Mouse (Mus musculus) hindbrain, postnatal 0 days (tissue): Measurements from ENCODE around the gene Fkbp9. TPM values are rescaled to one million over a fixed set of nuclear protein-coding genes. Genes with fewer than 3 reads are reported as not detected.

ENCODE experiments used
- ATAC-seq: fragments of 200-750 bp; cut with Nextera tagmentation; 2 replicates; pipeline ENCODE4 v1.8.0; 2017; ENCODE audit warnings: mild to moderate bottlenecking, moderate TSS enrichment, moderate library complexity
- DNase-seq: peaks from one replicate; pipeline ENCODE4 v3.0.0-alpha.2; 2015; ENCODE audit warnings: low spot score
- H3K27ac ChIP-seq: fragments of 300-500 bp; sonication (generic); 2 replicates; pipeline ENCODE4 v1.5.1; 2014; ENCODE audit warnings: mild to moderate bottlenecking
- H3K27me3 ChIP-seq: fragments of 300-500 bp; sonication (generic); 2 replicates; pipeline ENCODE4 v1.6.1; 2014; ENCODE audit warnings: low read length, mixed read lengths; ENCODE audit not compliant: insufficient read depth
- H3K36me3 ChIP-seq: fragments of 300-500 bp; sonication (generic); 2 replicates; pipeline ENCODE4 v1.6.1; 2014; ENCODE audit warnings: low read length, mixed read lengths; ENCODE audit not compliant: insufficient read depth
- H3K4me1 ChIP-seq: fragments of 300-500 bp; sonication (generic); 2 replicates; pipeline ENCODE4 v1.6.1; 2014; ENCODE audit warnings: antibody characterized with exemption, low read length, mixed read lengths; ENCODE audit not compliant: insufficient read depth
- H3K4me2 ChIP-seq: fragments of 300-500 bp; sonication (generic); 2 replicates; pipeline ENCODE4 v1.6.1; 2014; ENCODE audit warnings: low read depth, mild to moderate bottlenecking, low read length, moderate library complexity, mixed read lengths
- H3K4me3 ChIP-seq: fragments of 300-500 bp; sonication (generic); 2 replicates; pipeline ENCODE4 v1.5.1; 2014; ENCODE audit warnings: low read length
- H3K9ac ChIP-seq: fragments of 300-500 bp; sonication (generic); replicated peaks from 2 replicates; pipeline ENCODE4 v1.6.1; 2014; ENCODE audit warnings: mild to moderate bottlenecking, low read length, moderate library complexity, mixed read lengths
- H3K9me3 ChIP-seq: fragments of 300-500 bp; sonication (generic); 2 replicates; pipeline ENCODE4 v1.6.1; 2016; ENCODE audit warnings: low read length, mixed read lengths
- CTCF ChIP-seq: IDR thresholded peaks from 2 replicates; pipeline ENCODE4 v1.5.1; 2016; ENCODE audit warnings: antibody characterized with exemption, control low read depth, low read depth
- WGBS: fragments of 180-500 bp; shearing (Covaris S2); extraction: QIAGEN DNeasy Blood & Tissue Kit; methylation state at CpG from one replicate; pipeline ENCODE4 v1.1.7; 2014; 5-methylcytosine and 5-hydroxymethylcytosine counted together
- polyA plus RNA-seq: library from polyadenylated mRNA; unstranded; fragments of >200 nt; fragmentation: Nextera tagmentation; extraction: Ambion mirVana; gene quantifications from 2 replicates; pipeline ENCODE4 v1.2.1, GENCODE M21; 2015
- total RNA-seq: library from RNA; depleted of rRNA; stranded (reverse); fragments of >200 nt; gene quantifications from 2 replicates; pipeline ENCODE4 v1.2.3, GENCODE M21; 2014

Gene Fkbp9
- total and polyA plus RNA-seq, 2 experiments from 2014 or later: 44.7 to 54.8 TPM

- H3K4me3 ChIP-seq: no peak overlapping the region
- ATAC-seq: no peak
- H3K9ac ChIP-seq: no peak overlapping the region
- TF ChIP-seq CTCF: no peak
- WGBS: 90% methylated on average over 2 of the region's 2 CpGs
- no peaks in the 10 kb centered on the region for H3K36me3 ChIP-seq
- H3K4me2 ChIP-seq: no peak overlapping the region
- no peak for DNase-seq
- no peaks in the 10 kb centered on the region for H3K9me3 ChIP-seq
- H3K4me1 ChIP-seq: no peaks in the 10 kb centered on the region
- H3K27ac ChIP-seq: no peak overlapping the region
- H3K27me3 ChIP-seq: no peaks in the 10 kb centered on the region
These were observed 76.5 kb downstream of the Fkbp9 start for GRCm38 (mm10) chr6:56908397-56908796.

GRCm38 (mm10) chr6:56908912-56909311, 77.1 kb downstream of the Fkbp9 start:
- Histone ChIP-seq H3K27me3 (no peaks in the 10 kb centered on the region), H3K4me1 (no peaks in the 10 kb centered on the region), H3K9me3 (no peaks in the 10 kb centered on the region), H3K9ac (no peak overlapping the region), H3K36me3 (no peaks in the 10 kb centered on the region), H3K4me3 (no peak overlapping the region), H3K4me2 (no peak overlapping the region), H3K27ac (no peak overlapping the region)
- DNase-seq (peak; percentile 66), ATAC-seq (0 out of 2 replicates have a peak, but pooled peaks have one; percentile 70)
- peak; percentile 78 for TF ChIP-seq CTCF
- WGBS: 17% methylated on average over 4 of the region's 4 CpGs

- H3K27ac ChIP-seq: no peak overlapping the region
- no peak for ATAC-seq
- 85% methylated on average over 2 of the region's 2 CpGs for WGBS
These were observed 79.1 kb downstream of the Fkbp9 start for GRCm38 (mm10) chr6:56910910-56911309.

GRCm38 (mm10) chr6:56913092-56913858, 81.4 kb downstream of the Fkbp9 start:
- ATAC-seq (no peak), DNase-seq (no peak)
- Histone ChIP-seq H3K27ac (no peak overlapping the region), H3K27me3 (no peaks in the 10 kb centered on the region), H3K9ac (no peak overlapping the region), H3K4me2 (no peak overlapping the region), H3K4me1 (no peaks in the 10 kb centered on the region), H3K9me3 (no peaks in the 10 kb centered on the region), H3K4me3 (no peak overlapping the region), H3K36me3 (no peaks in the 10 kb centered on the region)
- WGBS: 82% methylated on average over 2 of the region's 2 CpGs
- no peak for TF ChIP-seq CTCF

More at GRCm38 (mm10) chr6:56910910-56911309, 79.1 kb downstream of the Fkbp9 start:
- Histone ChIP-seq H3K4me1 (no peaks in the 10 kb centered on the region), H3K9ac (no peak overlapping the region), H3K27me3 (no peaks in the 10 kb centered on the region), H3K4me2 (no peak overlapping the region), H3K9me3 (no peaks in the 10 kb centered on the region), H3K4me3 (no peak overlapping the region), H3K36me3 (no peaks in the 10 kb centered on the region)
- no peak for DNase-seq
- TF ChIP-seq CTCF: no peak

- no peak for ATAC-seq
- 89% methylated on average over 2 of the region's 2 CpGs for WGBS
- Histone ChIP-seq H3K4me2 (no peak overlapping the region), H3K27ac (no peak overlapping the region), H3K4me3 (no peak overlapping the region), H3K9me3 (no peaks in the 10 kb centered on the region), H3K4me1 (no peaks in the 10 kb centered on the region), H3K9ac (no peak overlapping the region), H3K27me3 (no peaks in the 10 kb centered on the region), H3K36me3 (no peaks in the 10 kb centered on the region)
- TF ChIP-seq CTCF: no peak
- DNase-seq: no peak
These were observed 84.4 kb downstream of the Fkbp9 start for GRCm38 (mm10) chr6:56916279-56916678.

- H3K27me3 ChIP-seq: no peaks in the 10 kb centered on the region
- ATAC-seq (no peak), DNase-seq (no peak)
- 80% methylated on average over 12 of the region's 12 CpGs for WGBS
- H3K36me3 ChIP-seq: no peaks in the 10 kb centered on the region
- H3K9me3 ChIP-seq: no peaks in the 10 kb centered on the region
- no peak for TF ChIP-seq CTCF
- no peak overlapping the region for H3K27ac ChIP-seq
- no peak overlapping the region for H3K4me3 ChIP-seq
- H3K4me1 ChIP-seq: no peaks in the 10 kb centered on the region
- no peak overlapping the region for H3K4me2 ChIP-seq
- H3K9ac ChIP-seq: no peak overlapping the region
These were observed 85.9 kb downstream of the Fkbp9 start for GRCm38 (mm10) chr6:56917578-56918368.
